Mouse (Mus musculus) right cerebral cortex, postnatal 14 days (tissue): Measurements from ENCODE around the gene Dctn2.

Source experiments
- DNase-seq: peaks from one replicate; pipeline ENCODE4 v3.0.0; 2022

Dctn2 gene

DNA sequence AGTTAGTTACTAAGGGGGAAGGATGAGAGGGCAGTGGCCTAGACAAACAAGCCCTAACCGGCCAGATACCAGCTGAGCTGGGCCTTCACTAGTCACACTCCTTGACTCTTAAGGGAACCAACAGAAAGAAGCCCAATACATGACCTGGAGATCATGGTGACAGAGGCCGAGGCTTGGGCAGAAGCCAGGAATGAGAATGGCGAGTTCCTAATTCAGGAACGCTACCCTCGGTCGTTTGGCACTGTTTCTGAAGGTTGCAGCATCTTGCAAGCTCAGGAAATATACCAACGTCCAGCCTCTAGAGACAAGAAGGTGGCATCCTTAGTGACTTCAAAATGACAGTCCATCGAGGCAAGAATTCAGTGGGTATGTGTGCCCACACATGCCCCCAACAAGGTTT is 1.8 kb upstream of the Dctn2 start:
- DNase-seq: no peak

- DNase-seq: no peak
These were observed 1.2 kb upstream of the Dctn2 start for GRCm38 (mm10) chr10:127264971-127265370.

GRCm38 (mm10) chr10:127265727-127266111 is 449 bp upstream of the Dctn2 start:
- DNase-seq: no peak

- no peak for DNase-seq
These were observed 1.1 kb downstream of the Dctn2 start for GRCm38 (mm10) chr10:127267318-127267717.

GRCm38 (mm10) chr10:127268401-127268800 is 2.2 kb downstream of the Dctn2 start:
- DNase-seq: no peak

DNA sequence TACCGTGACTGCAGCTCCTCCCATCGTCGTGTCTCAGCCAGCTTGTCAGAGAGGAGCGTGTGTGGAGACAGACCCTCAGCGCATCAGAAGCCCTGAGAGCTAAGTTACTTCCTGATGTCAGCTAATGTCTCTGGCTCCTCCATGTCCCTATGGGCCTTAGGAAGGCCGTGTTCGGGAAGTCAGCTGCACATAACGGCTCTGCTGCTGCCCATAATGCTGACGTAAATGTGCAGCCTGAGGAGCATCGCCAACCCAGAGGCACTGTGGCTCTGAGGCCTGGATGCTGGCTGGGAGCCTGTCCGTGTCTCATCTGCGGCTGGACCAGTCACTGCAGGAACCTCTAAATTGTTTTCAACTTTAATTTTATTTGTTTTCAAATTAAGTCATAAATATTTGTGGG is 2.9 kb downstream of the Dctn2 start:
- no peak for DNase-seq

DNA sequence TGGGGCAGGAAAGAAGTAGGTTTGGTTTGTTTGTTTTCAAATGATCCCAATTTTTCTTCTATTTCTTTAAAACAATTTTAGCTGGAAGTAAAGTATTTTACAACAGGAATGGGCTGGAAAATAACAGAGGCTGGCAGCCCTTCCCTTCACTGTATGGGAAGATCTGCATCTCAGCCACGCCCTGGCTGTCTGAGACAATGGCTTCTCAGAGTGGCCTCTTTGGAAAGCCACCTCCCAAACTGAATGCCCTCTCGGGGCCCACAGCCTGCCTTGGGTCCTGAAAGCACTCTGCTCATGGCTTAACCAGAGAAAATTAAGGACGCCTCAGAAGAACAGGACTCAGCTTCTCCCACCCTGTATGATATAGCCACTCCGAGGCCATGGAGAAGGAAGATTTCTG is 3.7 kb downstream of the Dctn2 start:
- DNase-seq: no peak

DNA sequence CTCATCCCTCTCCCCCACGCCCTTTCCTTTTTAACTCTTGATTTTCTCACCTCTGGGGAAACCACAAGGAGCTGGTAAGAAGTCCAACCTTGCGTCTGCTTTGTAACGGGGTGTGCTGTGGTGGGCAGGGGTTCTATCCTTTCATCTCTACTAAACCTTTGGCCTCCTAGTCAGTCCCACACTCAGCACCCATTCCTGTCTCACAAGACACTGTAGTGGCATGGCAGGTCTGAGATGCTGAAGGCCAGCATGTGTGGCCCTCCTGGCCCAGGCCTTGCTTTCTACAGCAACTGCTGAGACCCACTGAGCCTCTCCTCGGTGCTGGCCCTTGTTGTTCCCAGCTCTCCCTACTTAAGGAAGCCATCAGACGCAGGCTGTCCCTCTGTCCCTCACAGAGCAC is 6.2 kb downstream of the Dctn2 start:
- DNase-seq: no peak

DNA sequence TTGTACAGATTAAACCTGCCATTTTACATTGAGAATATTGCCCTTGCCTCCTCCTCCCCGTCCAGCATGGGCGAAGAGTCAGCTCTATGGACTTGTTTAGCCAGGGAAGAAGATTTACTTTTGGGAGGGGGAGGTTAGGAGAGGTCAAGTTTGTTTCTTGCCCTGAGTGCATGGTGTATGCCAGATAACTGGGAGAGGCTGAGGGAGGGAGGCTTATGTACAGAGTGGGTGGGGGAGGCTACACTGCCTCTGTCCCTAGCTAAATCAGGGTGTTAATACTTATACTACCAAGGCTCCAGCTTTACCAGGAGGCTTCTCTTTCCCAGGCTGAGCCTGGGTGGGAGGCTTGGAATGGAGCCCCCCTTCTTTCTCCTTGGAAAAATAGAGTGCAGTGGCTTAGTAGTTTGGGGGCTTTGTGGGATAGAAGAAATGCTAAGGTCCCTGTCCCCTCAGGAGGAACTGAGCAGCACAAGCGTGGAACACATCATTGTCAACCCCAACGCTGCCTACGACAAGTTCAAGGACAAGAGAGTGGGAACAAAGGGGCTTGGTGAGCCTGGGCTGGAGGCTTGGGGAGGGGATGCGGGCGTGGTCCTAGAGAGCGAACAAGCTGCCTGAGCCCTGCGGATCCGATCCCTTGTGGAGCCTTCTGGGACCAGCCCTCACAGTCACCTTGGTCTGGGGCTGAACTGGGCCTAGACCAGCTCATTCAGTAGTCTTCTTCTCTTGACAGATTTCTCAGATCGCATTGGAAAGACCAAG is 8.3 kb downstream of the Dctn2 start:
- no peak for DNase-seq

- DNase-seq: no peak
These were observed 13.6 kb downstream of the Dctn2 start for GRCm38 (mm10) chr10:127279730-127280129.

DNA sequence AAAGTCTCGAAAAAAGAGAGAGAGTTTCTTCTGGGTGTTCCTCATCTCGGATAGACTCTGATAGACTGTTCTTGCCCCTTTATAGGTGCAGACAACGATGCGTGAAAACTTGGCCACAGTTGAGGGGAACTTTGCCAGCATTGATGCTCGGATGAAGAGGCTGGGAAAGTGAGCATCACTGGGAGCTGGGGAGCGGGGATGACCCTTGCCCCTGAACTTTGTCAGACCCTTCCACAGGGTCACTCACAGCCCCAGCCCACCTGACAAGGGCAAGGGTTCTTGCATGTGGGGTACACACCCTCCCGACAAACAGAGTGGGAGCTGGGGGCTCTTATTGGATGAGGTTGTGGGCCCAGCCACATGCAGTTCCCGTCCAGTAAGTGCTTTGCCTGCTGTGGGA is 15.1 kb downstream of the Dctn2 start:
- DNase-seq: no peak

- DNase-seq: no peak
These were observed 16.6 kb downstream of the Dctn2 start for GRCm38 (mm10) chr10:127282620-127283215.

- no peak for DNase-seq
These were observed 18.0 kb downstream of the Dctn2 start for GRCm38 (mm10) chr10:127284105-127284622.

DNA sequence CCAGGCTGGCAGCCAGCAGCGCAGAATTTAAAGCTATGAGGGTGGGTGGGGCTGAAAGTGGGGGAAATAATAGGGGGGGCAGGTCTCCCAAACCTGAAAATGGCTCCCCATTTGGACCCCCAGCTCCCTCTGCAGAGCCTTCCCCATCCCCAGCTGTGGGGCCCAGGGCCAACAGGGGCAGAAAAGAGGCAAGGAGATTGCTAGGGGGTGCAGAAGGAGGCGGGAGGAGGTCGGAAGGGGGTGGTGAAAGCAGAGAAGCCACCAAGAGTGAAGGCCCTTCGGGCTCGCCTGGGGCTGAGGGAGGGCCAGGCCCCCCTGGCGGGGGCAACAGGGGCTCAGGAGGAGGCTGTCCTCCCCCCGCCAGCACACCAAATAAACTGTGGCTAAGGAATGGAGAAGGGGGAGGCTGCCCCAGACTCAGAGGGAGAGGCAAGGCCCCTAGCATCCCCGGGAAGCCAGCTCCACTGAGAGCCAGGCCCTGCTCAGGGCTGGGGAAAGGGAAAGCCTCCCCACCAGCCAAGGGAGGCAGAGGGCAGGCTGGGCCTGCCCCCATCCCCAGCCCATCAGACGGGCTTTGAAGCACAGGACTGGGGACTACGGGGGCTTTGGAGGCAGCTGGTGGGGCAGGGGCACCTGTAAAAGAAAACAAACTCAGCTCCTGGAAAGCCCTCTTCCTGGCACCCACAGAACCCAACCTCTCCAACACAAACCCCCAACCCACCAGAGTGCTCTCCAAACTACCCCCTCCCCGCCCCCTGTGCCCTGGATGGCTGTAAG is 18.7 kb downstream of the Dctn2 start:
- no peak for DNase-seq

DNA sequence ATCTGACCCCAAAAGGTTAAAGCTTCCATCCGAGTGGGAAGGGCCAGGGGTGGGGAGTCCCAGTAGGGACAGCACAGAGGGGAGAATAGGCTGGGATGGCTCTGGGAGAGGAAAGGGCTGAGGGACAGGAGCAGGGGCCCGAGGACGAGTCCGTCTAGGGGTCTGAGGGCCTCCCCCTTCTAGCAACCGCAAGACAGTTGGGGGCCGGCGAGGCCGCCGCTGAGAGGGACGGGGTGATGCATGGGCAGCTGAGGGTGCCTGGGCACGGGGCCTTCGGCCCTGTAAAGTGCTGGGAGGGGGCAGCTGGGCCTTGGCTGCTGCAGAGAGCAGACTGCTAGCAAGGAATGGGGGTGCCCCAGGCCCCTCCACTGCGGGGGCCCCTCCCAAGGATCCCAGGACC is 19.5 kb downstream of the Dctn2 start:
- DNase-seq: no peak

DNA sequence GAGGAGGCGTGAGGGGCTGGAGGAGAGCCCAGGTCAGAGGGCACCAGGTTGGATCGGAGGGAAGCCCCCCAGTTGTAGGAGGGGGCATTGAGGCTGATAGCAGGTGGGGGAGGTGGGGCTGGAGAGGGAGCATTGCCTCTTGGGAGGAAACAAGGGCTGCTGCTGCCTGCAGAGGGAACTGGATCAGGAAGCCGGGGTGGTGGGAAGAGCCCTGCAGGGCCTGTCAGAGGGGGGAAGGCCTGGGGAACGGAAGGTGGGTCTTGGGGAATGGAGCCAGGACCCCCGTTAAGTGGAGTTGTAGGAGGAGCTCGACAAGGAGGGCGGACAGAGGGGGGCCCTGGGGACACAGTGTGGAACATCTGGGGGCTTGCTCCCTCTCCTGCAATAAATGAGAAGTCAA is 20.0 kb downstream of the Dctn2 start:
- no peak for DNase-seq

GRCm38 (mm10) chr10:127286730-127287129 is 20.6 kb downstream of the Dctn2 start:
- DNase-seq: no peak

- DNase-seq: no peak
These were observed 21.2 kb downstream of the Dctn2 start for GRCm38 (mm10) chr10:127287271-127287935.

DNA sequence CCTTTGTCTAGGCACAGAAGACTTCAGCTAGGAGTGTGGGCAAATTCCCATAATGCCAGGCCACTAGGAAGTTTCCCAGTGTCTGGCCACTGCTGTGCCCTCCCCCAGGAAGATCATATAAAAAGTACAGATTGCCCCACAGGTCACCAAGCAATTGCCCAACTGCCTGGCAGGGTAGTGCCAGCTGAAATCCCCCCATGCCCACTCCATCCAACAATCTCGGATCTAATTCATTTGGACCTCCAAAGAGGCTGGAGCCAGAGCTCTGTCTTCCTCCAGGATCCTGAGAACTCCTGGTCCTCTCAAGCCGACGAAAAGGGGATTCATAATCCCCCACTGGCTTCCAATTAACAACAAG is 21.7 kb downstream of the Dctn2 start:
- no peak for DNase-seq

DNA sequence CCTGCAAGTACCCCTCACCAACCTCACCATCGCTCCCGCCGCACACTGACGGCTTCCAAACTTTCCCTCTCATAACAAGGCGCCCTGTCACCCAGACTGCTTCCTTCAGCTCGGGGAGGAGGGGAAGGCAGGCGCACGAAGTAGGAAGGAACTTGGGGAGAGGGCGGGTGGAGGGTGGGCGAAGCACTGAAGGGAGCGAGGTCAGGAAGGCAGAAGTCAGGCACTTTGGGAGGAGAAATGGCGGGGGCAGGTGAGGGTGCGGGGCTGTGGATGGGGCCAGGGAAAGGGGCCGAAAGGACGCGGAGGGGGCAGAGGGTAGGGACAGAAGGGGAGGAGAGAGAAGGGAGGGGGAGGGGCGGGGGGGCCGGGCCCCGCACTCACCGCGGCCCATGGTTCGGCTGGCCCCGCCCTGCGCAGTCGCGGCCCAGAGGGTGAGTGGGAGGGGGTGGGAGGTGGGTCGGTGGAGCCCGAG is 22.2 kb downstream of the Dctn2 start:
- peak; percentile 45 for DNase-seq

DNA sequence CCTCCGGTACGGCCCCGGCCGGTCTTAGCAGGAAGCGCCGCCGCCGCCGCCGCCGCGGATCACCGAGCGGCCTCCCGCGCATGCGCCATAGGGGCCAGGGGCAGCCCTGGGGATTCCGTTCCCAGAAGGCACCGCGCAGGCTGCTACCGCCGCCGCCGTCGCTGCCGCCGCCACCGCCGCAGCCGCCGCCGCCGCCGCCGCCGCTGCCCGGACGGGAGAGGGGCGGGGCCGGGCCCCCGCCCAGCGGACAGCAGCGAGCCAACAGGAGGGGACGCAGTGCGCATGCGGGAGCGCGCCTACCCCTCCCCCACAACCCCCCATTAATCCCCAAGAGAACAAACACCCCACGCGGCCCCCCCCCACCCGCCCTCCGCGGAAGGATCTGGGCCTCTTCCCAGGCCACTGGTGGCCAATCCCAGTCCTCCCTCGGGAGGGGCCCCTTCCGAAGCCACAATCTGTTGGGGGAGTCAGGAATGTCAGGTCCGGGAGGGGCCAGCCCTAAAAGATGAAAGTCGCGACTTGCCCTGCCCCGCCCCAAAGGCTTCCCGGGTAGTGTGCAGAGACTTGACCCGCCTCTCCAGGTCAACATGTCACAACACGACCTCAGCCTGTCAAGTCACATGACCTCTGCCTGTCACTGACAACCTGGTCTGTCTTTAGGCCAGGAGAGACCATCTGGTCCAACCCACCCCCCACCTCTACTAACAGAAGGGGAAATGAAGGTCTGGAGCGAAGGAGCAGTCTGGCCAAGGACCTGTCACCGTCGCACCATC is 22.8 kb downstream of the Dctn2 start, which contains the start of gene Mbd6:
TSS of gene Mbd6 (minus strand) at position 219 of the 773 bp plus-strand sequence.
- peak; percentile 88 for DNase-seq

GRCm38 (mm10) chr10:127289573-127290191 is 23.5 kb downstream of the Dctn2 start:
- no peak for DNase-seq
